Mouse (Mus musculus): Measurements from ENCODE around the gene Plekhm3.

DNA sequence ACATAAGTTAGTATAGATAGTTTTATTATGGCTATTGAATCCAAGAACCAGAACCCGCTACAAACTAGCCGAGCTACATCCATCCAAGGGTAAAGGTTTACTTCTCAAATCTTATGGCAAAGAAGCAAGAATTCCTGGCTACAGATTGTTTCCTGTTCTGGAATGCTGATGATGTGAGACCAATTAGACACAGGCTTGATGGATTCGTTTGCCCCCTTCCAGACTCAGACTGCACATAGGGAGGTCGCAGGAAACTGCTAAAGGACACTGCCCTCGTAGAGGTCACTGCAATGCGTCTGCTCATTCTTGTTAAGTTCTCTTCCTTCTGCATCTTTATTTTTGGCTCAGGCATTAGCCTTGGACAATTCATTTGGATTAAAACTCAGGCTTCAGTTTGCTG, 154.0 kb downstream of the Plekhm3 start:
- TF ChIP-seq CTCF (IDR thresholded peaks at IDR 0.05; ENCODE audit: control insufficient read depth, insufficient read depth, low read length) (no peak), POLR2A (IDR thresholded peaks at IDR 0.05; ENCODE audit: borderline replicate concordance, control insufficient read depth, low read depth, low read length) (no peak)
